Mouse (Mus musculus) heart, embryonic 15.5 days (tissue): Measurements from ENCODE around the gene Olfr1411. TPM values are rescaled to one million over a fixed set of nuclear protein-coding genes. Genes with fewer than 3 reads are reported as not detected.

Experiments used
- ATAC-seq: fragments of 200-750 bp; cut with Nextera tagmentation; replicated peaks from 2 replicates; pipeline ENCODE4 v1.8.0; 2017; ENCODE audit warnings: low read depth, moderate TSS enrichment; ENCODE audit not compliant: insufficient number of reproducible peaks, insufficient read depth, low FRiP score
- H3K27ac ChIP-seq: fragments of 300-500 bp; sonication (generic); 2 replicates; pipeline ENCODE4 v1.5.1; 2015; ENCODE audit warnings: mild to moderate bottlenecking, inconsistent platforms
- H3K27me3 ChIP-seq: fragments of 300-500 bp; sonication (generic); 2 replicates; pipeline ENCODE4 v1.6.1; 2015; ENCODE audit warnings: inconsistent platforms
- H3K36me3 ChIP-seq: fragments of 300-500 bp; sonication (generic); 2 replicates; pipeline ENCODE4 v1.6.1; 2015; ENCODE audit warnings: mild to moderate bottlenecking, inconsistent platforms
- H3K4me1 ChIP-seq: fragments of 300-500 bp; sonication (generic); replicated peaks from 2 replicates; pipeline ENCODE4 v1.6.1; 2015; ENCODE audit warnings: inconsistent platforms
- H3K4me2 ChIP-seq: fragments of 300-500 bp; sonication (generic); 2 replicates; pipeline ENCODE4 v1.6.1; 2015; ENCODE audit warnings: inconsistent platforms, mild to moderate bottlenecking, moderate library complexity
- H3K4me3 ChIP-seq: fragments of 300-500 bp; sonication (generic); 2 replicates; pipeline ENCODE4 v1.5.1; 2015; ENCODE audit warnings: mild to moderate bottlenecking, inconsistent platforms
- H3K9ac ChIP-seq: fragments of 300-500 bp; sonication (generic); 2 replicates; pipeline ENCODE4 v1.6.1; 2015; ENCODE audit warnings: mild to moderate bottlenecking, inconsistent platforms
- H3K9me3 ChIP-seq: fragments of 300-500 bp; sonication (generic); replicated peaks from 2 replicates; pipeline ENCODE4 v1.6.1; 2016; ENCODE audit warnings: inconsistent platforms
- WGBS: fragments of 180-500 bp; shearing (Covaris S2); methylation state at CpG from one replicate; pipeline ENCODE4 v1.1.7; 2015; ENCODE audit warnings: mixed read lengths; 5-methylcytosine and 5-hydroxymethylcytosine counted together
- polyA plus RNA-seq: library from polyadenylated mRNA; unstranded; fragments of >200 nt; fragmentation: Nextera tagmentation; extraction: Ambion mirVana; gene quantifications from 2 replicates; pipeline ENCODE4 v1.2.1, GENCODE M21; 2015

Olfr1411 gene
- polyA plus RNA-seq, result not detected in 2 replicates

DNA sequence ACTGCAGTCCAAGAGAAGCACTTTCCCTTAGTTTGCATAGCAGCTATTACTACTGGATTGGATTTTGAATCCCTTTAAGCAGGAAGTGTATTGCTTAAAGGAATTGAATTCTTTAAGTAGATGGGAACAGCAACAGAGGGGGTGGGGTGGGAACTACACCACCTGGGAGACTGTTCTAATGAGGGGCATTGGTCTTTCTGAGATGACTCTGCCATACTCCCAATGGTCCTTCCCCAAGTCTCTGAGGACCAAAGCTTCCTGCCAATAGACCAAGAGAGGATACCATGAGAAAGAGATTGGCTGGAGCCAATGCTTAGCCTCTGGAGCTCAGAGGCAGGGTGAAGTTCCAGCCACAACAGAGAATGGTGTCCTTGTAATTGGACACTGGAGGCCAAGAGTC is at the start of gene Olfr1411:
TSS of gene Olfr1411 (plus strand) at position 301 of the 400 bp plus-strand sequence.
- H3K9me3 ChIP-seq, result no peaks in the 10 kb centered on the region
- no peaks in the 10 kb centered on the region for H3K27me3 ChIP-seq
- no peak within 1 kb of the TSS for H3K27ac ChIP-seq
- H3K36me3 ChIP-seq, result no peaks in the 10 kb centered on the region
- no peak for ATAC-seq
- no peak within 1 kb of the TSS for H3K4me3 ChIP-seq
- no peaks in the 10 kb centered on the region for H3K4me1 ChIP-seq
- H3K9ac ChIP-seq, result no peak within 1 kb of the TSS
- H3K4me2 ChIP-seq, result no peak within 1 kb of the TSS

DNA sequence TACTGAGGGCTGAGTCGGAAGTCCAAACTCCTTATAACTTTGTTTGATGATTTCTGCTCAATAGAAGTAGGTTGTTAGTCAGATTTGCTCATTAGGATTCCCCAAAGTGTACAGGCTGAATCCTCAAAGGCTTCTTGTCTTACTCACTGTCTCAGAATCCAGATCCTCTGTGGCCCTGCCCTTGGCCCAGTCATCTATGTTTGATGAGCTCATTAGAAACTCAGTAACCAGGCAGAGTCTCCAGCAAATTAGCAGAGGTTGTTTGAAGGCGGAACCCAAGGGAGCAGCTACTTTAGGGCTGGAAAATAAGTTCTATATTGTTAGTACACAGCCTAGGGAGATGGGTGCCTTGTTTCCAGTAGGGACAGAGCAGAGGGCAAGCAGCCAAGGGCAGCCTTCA is 48.3 kb upstream of the Olfr1411 start:
- WGBS, result 68% methylated on average over 2 of the region's 2 CpGs
- H3K9me3 ChIP-seq, result no peaks in the 10 kb centered on the region
- no peak for ATAC-seq
- no peak overlapping the region for H3K4me3 ChIP-seq
- H3K27me3 ChIP-seq, result no peaks in the 10 kb centered on the region
- no peak overlapping the region for H3K27ac ChIP-seq
- H3K4me1 ChIP-seq, result no peaks in the 10 kb centered on the region
- no peaks in the 10 kb centered on the region for H3K36me3 ChIP-seq
- no peak overlapping the region for H3K4me2 ChIP-seq
- no peak overlapping the region for H3K9ac ChIP-seq

DNA sequence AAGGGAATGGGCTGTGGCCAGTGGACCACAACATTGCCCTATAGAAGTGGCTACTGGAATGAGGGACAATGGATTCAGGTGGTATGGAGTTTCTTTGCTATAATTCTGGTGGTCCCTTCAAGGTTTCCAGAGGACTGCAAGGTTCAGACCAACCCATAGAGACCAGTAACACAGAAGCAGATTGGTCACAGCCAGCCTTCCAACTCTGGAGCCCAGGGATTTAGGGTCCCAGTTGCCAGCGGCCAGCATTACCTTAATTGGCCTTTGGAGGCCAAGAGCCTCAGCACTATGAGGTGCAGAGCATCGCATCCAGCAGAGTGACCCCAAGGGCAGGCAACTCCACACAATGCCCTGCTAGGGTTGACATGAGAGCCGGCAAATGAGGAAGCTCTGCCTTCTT is 23.2 kb upstream of the Olfr1411 start, which contains the start of gene Olfr1413:
TSS of gene Olfr1413 (plus strand) at position 301 of the 400 bp plus-strand sequence.
- H3K4me1 ChIP-seq, result no peaks in the 10 kb centered on the region
- H3K9ac ChIP-seq, result no peak within 1 kb of the TSS
- H3K27ac ChIP-seq, result no peak within 1 kb of the TSS
- no peak within 1 kb of the TSS for H3K4me2 ChIP-seq
- H3K27me3 ChIP-seq, result no peaks in the 10 kb centered on the region
- H3K9me3 ChIP-seq, result no peaks in the 10 kb centered on the region
- no peaks in the 10 kb centered on the region for H3K36me3 ChIP-seq
- no peak for ATAC-seq
- WGBS, result 82% methylated on average over 3 of the region's 3 CpGs
- no peak within 1 kb of the TSS for H3K4me3 ChIP-seq

GRCm38 (mm10) chr1:92585479-92585878 is 8.7 kb upstream of the Olfr1411 start, which contains the start of gene Olfr1412:
Gene Olfr1412, plus strand, starts transcription at chr1:92585779.
- 83% methylated on average over 2 of the region's 2 CpGs for WGBS
- Histone ChIP-seq H3K27ac (no peak within 1 kb of the TSS), H3K36me3 (no peaks in the 10 kb centered on the region), H3K4me3 (no peak within 1 kb of the TSS), H3K9ac (no peak within 1 kb of the TSS), H3K9me3 (no peaks in the 10 kb centered on the region), H3K4me2 (no peak within 1 kb of the TSS), H3K4me1 (no peaks in the 10 kb centered on the region), H3K27me3 (no peaks in the 10 kb centered on the region)
- no peak for ATAC-seq

- Histone ChIP-seq H3K4me3 (no peak overlapping the region), H3K27me3 (no peaks in the 10 kb centered on the region), H3K9ac (no peak overlapping the region), H3K9me3 (no peaks in the 10 kb centered on the region), H3K4me2 (no peak overlapping the region), H3K27ac (no peak overlapping the region), H3K36me3 (no peaks in the 10 kb centered on the region), H3K4me1 (no peaks in the 10 kb centered on the region)
- ATAC-seq, result no peak
- WGBS, result 73% methylated on average over 3 of the region's 3 CpGs
Observed at GRCm38 (mm10) chr1:92596019-92596418, 1.8 kb downstream of the Olfr1411 start.

- H3K27ac ChIP-seq, result no peak within 1 kb of the TSS
- ATAC-seq, result no peak
- H3K4me1 ChIP-seq, result no peaks in the 10 kb centered on the region
- no peaks in the 10 kb centered on the region for H3K36me3 ChIP-seq
- no peaks in the 10 kb centered on the region for H3K9me3 ChIP-seq
- H3K4me2 ChIP-seq, result no peak within 1 kb of the TSS
- 73% methylated on average over 1 of the region's 1 CpGs for WGBS
- H3K9ac ChIP-seq, result no peak within 1 kb of the TSS
- H3K27me3 ChIP-seq, result no peaks in the 10 kb centered on the region; the same call in 1 of the 2 replicates
- H3K4me3 ChIP-seq, result no peak within 1 kb of the TSS
Observed at GRCm38 (mm10) chr1:92605482-92605881, 11.3 kb downstream of the Olfr1411 start, which contains the start of gene Olfr1410. Gene Olfr1410, plus strand, starts transcription at chr1:92605782.

DNA sequence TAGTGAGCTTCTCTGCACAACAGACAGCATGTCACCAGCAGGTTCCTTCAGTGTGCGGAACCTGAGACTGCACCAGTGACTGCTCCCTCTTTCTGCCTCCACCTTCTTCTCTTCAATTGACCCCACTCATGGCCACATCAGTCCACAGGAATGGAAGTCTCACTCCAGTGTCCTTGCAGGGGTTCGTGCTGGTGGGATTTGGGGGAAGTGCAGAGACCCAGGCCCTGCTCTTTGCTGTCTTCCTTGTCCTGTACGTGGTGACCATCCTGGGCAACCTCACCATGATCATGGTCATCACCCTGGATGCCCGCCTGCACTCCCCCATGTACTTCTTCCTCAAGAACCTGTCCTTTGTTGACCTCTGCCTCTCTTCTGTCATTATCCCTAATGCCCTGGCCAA is 13.5 kb downstream of the Olfr1411 start:
- Histone ChIP-seq H3K9me3 (no peaks in the 10 kb centered on the region), H3K4me1 (no peaks in the 10 kb centered on the region), H3K27me3 (no peaks in the 10 kb centered on the region), H3K36me3 (no peaks in the 10 kb centered on the region), H3K9ac (no peak overlapping the region), H3K4me2 (no peak overlapping the region), H3K27ac (no peak overlapping the region), H3K4me3 (no peak overlapping the region)
- WGBS, result 69% methylated on average over 4 of the region's 4 CpGs
- ATAC-seq, result no peak

GRCm38 (mm10) chr1:92611008-92611407 is 16.8 kb downstream of the Olfr1411 start:
- WGBS, result 5% methylated on average over 5 of the region's 5 CpGs
- ATAC-seq, result no peak
- H3K9ac ChIP-seq, result no peak overlapping the region

DNA sequence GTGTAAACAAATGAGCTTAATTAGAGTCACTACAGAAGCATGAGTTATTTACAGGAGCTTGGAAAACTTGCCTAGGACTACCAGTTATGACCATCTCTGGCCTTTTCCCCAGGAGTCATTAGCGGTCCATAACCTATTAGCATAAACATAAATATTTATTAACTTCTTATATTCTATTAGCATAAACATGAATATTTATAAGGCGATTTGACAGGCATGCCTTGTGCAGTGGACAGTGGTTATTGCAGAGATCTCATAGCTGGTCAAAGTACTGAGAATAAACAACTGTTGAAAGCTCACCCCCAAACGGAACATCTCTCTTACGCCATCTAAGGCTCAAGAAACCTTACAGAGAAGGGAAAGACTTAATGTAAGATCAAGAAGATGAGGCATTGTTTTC is 19.0 kb downstream of the Olfr1411 start:
- no peak for ATAC-seq
- H3K9ac ChIP-seq, result no peak overlapping the region
- no peak overlapping the region for H3K4me3 ChIP-seq
- H3K27ac ChIP-seq, result no peak overlapping the region
- no peak overlapping the region for H3K4me2 ChIP-seq
- no peaks in the 10 kb centered on the region for H3K9me3 ChIP-seq
- H3K27me3 ChIP-seq, result no peaks in the 10 kb centered on the region; the same call in 1 of the 2 replicates
- no peaks in the 10 kb centered on the region for H3K36me3 ChIP-seq
- H3K4me1 ChIP-seq, result no peaks in the 10 kb centered on the region
- WGBS, result 46% methylated on average over 4 of the region's 4 CpGs

More at GRCm38 (mm10) chr1:92611008-92611407, 16.8 kb downstream of the Olfr1411 start:
- Histone ChIP-seq H3K4me1 (no peaks in the 10 kb centered on the region), H3K27ac (no peak overlapping the region), H3K4me3 (no peak overlapping the region), H3K9me3 (no peaks in the 10 kb centered on the region), H3K27me3 (no peaks in the 10 kb centered on the region), H3K36me3 (no peaks in the 10 kb centered on the region), H3K4me2 (no peak overlapping the region)

DNA sequence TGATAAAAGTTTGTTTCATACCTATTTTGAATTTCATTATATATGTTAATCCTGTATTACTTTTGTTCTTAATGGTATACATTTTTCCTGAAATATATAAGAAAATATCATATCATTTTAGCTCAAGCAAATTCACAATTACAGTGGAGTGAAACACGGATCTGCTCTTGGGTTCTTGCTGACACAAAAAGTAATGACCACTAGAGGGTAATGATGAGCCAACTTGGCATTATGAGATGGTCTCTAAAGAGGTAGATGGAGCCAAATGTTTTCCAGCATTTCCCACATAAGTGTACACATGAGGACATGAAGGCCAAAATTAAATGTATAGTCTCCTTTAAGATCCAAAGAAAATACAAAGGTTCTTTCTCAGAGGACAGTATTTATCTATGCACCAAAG is 20.3 kb downstream of the Olfr1411 start:
- Histone ChIP-seq H3K4me1 (no peaks in the 10 kb centered on the region), H3K4me2 (no peak overlapping the region), H3K9me3 (no peaks in the 10 kb centered on the region), H3K36me3 (no peaks in the 10 kb centered on the region), H3K27ac (no peak overlapping the region), H3K4me3 (no peak overlapping the region), H3K27me3 (no peaks in the 10 kb centered on the region; the same call in 1 of the 2 replicates), H3K9ac (no peak overlapping the region)
- ATAC-seq, result no peak
- WGBS, result 5% methylated on average over 1 of the region's 1 CpGs

- H3K9me3 ChIP-seq, result no peaks in the 10 kb centered on the region
- no peak overlapping the region for H3K4me3 ChIP-seq
- no peak overlapping the region for H3K9ac ChIP-seq
- WGBS, result 65% methylated on average over 1 of the region's 1 CpGs
- H3K27me3 ChIP-seq, result peaks cover 3% of the 10 kb centered on the region; the same call in 1 of the 2 replicates
- no peaks in the 10 kb centered on the region for H3K36me3 ChIP-seq
- no peaks in the 10 kb centered on the region for H3K4me1 ChIP-seq
- ATAC-seq, result no peak
- H3K4me2 ChIP-seq, result no peak overlapping the region
- H3K27ac ChIP-seq, result no peak overlapping the region
Observed at GRCm38 (mm10) chr1:92616046-92616445, 21.8 kb downstream of the Olfr1411 start.

- ATAC-seq, result no peak
- no peak within 1 kb of the TSS for H3K27ac ChIP-seq
Observed at GRCm38 (mm10) chr1:92617488-92617887, 23.3 kb downstream of the Olfr1411 start, which contains the start of gene Olfr12. Gene Olfr12, plus strand, starts transcription at chr1:92617788.

More at GRCm38 (mm10) chr1:92617488-92617887, 23.3 kb downstream of the Olfr1411 start, which contains the start of gene Olfr12:
- H3K27me3 ChIP-seq, result peaks cover 3% of the 10 kb centered on the region; the same call in 1 of the 2 replicates
- no peak within 1 kb of the TSS for H3K9ac ChIP-seq
- no peaks in the 10 kb centered on the region for H3K4me1 ChIP-seq
- H3K9me3 ChIP-seq, result no peaks in the 10 kb centered on the region
- no peaks in the 10 kb centered on the region for H3K36me3 ChIP-seq
- H3K4me3 ChIP-seq, result no peak within 1 kb of the TSS
- 66% methylated on average over 2 of the region's 2 CpGs for WGBS
- no peak within 1 kb of the TSS for H3K4me2 ChIP-seq
